Mouse (Mus musculus) bone marrow macrophage, adult 2 months (primary cell): ENCODE measurements around the gene Kcnip2. TPM values are rescaled to one million over a fixed set of nuclear protein-coding genes. Genes with fewer than 3 reads are reported as not detected.

Experiments used
- H3K27ac ChIP-seq: 2 replicates; pipeline ENCODE4 v1.5.1; 2012; ENCODE audit warnings: low read depth, low read length; ENCODE audit not compliant: insufficient read depth
- H3K4me1 ChIP-seq: 2 replicates; pipeline ENCODE4 v1.6.1; 2012; ENCODE audit warnings: low read length; ENCODE audit not compliant: control insufficient read depth, insufficient read depth
- H3K4me3 ChIP-seq: 2 replicates; pipeline ENCODE4 v1.5.1; 2012; ENCODE audit warnings: mild to moderate bottlenecking, low read length, moderate library complexity; ENCODE audit not compliant: insufficient read depth
- CTCF ChIP-seq: IDR thresholded peaks from 2 replicates; pipeline ENCODE4 v1.5.1; 2012; ENCODE audit warnings: low read depth, mild to moderate bottlenecking, low read length, moderate library complexity
- POLR2A ChIP-seq: IDR thresholded peaks from 2 replicates; pipeline ENCODE4 v1.6.1; 2012; ENCODE audit warnings: mild to moderate bottlenecking, low read depth, low read length, borderline replicate concordance
- polyA plus RNA-seq: library from polyadenylated mRNA; stranded (reverse); fragments of >200 nt; gene quantifications from 2 replicates; pipeline ENCODE4 v1.2.4, GENCODE M21; 2012; ENCODE audit not compliant: missing spikeins, insufficient read depth, insufficient read length

Gene Kcnip2
- polyA plus RNA-seq, 1 experiment, result not detected

DNA sequence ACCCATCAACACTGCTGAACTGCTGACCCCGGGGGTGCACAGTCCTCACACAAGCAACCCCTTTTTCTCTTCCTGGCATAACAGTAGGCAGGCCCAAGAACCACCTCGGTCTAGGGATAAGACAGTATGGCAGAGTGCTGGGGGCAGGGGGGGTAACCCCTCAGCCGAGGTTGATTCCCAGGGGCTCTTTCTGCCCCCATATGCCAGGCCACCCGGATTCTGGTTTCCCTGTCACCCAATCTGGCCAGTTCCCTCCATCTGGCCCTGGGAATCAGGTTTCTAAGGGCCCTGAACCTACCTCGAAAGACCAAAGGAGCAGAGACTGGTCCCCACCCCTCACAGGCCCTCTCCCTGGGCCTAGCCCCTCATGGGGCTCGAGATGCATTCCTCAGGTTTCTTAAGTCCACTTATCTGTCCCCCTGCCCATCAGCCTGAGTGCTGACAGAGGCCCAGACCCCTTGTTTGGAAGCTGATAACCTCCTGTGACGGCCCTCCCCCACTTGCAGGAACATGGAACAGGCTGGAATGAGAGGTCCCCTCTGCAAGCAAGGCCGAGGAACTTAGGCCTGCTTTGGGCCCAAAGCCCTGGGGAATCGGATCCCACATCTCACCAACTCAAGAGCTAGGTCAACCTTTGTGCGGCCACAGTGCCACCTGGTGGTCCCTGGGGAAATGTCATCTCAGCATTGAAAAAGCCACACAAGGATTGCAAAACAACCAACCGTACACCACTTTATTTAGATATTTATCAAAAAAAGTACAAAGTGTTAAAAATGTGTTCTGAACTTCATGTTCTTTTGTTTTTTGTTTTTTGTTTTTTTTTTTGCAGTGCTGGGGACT, 68.6 kb downstream of the Kcnip2 start:
- Histone ChIP-seq H3K27ac (no peak overlapping the region), H3K4me1 (no peaks in the 10 kb centered on the region), H3K4me3 (no peak overlapping the region)
- TF ChIP-seq POLR2A (no peak), CTCF (peak; percentile 67)

DNA sequence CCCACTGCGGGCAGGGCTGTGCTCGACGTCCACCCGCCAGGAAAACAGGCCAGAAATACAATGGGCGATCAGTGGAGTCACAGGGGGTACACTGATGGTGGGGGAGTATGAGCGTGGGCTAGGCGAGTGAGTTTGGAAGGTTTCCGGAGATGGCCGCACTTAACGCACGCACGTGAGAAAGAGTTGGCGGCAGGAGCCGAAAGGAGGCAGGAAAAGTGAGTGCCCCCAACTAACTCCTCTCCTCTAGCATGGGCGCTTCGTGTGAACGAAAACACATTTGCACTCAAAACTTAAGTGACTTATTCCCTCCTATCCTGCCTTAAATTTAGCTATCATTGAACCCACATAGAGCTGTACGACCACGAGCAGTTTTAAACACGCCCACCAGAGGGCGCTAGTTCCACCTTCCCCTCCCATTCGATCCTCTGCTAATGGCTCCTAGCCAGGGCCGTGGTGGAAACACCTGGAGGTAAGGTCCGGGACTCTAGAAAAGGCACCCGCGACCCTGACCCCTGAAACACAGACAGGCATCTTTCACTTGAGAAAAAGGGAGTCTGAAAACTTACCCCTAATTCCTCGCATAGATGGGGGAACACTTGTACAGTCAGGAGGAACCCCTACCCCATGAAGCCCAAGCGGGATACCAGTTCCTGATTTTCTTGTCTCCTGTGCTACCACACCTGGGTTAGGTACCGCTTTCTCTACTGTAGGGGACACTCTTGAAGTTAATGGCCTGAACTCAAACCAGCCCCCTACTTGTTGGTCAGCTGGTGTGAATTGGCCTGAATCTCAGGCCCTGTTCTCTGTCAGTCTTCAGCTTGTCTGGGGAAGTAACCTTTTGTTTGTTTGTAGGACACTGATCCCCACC, 69.5 kb downstream of the Kcnip2 start:
- H3K4me3 ChIP-seq, result no peak overlapping the region
- H3K4me1 ChIP-seq, result no peaks in the 10 kb centered on the region
- no peak overlapping the region for H3K27ac ChIP-seq
- TF ChIP-seq CTCF (peak; percentile 89), POLR2A (no peak)

DNA sequence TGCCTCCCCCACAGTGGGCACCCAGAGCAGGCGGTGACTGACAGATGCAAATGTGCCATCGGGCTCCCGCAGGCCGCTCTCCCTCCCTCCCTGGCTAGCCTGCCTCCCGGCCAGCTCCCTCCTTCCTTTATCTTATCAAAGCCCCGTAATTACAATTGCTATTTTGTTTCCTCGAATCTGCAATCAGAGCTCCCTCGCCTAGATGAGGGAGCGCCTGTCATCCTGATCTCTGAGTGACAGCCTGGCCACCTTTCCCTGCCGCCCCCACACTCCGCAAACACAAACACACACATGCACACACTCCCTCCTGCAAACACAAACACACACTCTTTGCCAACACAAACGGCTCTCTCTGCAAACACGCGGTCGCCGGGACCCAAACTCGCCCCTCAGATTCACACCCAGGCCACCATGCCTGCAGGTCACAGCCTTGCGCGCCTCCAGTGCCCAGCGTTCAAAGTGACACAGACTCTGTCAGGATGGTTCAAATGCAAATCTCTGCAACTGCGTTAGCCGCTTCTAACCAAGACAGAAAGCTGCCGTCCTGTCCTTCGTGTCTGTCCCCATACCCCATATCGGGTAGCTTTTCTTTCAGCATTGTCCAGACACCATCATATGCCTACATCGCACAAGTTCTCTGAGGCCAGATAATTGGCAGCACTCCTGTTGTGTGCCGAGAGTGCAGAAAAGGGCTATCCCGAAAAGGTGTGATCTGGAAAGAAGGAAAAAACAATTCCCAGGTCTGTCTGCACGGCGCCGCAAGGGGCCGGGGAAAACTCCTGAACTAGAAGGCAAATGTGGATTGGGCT, 70.3 kb downstream of the Kcnip2 start:
- TF ChIP-seq POLR2A (no peak), CTCF (no peak)
- Histone ChIP-seq H3K4me1 (no peaks in the 10 kb centered on the region), H3K4me3 (no peak overlapping the region), H3K27ac (no peak overlapping the region)

DNA sequence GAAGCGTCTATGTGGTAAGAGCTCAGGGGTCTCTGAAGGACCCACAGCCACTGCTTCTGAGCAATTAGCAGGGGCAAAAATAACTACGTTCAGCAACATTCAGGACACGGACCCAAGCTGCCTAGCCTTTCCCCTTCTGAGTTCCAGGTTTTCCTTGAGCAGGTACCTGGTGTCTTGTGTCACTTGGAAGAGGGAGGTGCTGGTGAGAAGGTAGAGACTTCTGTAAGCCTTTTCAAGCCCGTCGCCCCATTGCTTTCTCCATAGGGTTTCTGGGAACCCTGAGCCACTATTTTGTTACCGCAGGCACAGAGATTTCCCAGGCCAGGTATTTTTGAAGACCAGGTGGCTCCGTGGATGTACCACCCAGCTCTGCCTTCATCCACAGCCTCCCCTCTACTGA, 72.2 kb downstream of the Kcnip2 start:
- TF ChIP-seq CTCF, result no peak
- no peak for TF ChIP-seq POLR2A
- no peak overlapping the region for H3K4me3 ChIP-seq
- no peak overlapping the region for H3K27ac ChIP-seq
- H3K4me1 ChIP-seq, result no peaks in the 10 kb centered on the region

DNA sequence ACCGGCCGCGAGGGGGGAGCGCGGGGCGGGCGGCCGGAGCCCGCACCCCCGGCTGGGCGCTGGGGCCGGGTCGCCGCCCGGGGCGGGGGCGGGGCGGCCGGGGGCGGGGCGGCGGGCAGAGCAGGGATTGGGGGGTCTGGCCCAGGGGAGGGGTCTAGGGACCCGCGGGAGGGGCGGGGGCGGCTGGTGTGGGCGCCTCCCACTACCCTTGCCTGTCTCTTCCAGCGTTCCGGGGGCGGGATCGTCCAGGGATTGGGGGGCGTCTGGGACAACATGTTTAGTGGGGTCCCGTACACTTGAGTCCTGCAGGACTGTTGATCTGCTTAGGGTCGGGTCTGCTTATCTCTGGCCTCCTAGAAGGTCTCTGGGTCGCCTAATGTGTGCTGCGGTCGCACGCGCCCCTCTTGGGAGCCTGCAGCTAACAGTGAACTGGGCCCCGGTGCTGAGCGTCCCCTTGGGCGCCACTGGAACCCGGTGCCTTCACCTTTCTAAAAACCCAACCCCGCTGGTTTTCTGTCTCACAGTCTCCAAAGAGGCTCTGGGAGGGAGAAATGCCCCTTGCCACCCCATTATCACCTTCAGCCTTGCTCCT, 72.8 kb downstream of the Kcnip2 start:
- Histone ChIP-seq H3K4me3 (no peak overlapping the region), H3K4me1 (no peaks in the 10 kb centered on the region), H3K27ac (no peak overlapping the region)
- TF ChIP-seq CTCF (no peak), POLR2A (no peak)

DNA sequence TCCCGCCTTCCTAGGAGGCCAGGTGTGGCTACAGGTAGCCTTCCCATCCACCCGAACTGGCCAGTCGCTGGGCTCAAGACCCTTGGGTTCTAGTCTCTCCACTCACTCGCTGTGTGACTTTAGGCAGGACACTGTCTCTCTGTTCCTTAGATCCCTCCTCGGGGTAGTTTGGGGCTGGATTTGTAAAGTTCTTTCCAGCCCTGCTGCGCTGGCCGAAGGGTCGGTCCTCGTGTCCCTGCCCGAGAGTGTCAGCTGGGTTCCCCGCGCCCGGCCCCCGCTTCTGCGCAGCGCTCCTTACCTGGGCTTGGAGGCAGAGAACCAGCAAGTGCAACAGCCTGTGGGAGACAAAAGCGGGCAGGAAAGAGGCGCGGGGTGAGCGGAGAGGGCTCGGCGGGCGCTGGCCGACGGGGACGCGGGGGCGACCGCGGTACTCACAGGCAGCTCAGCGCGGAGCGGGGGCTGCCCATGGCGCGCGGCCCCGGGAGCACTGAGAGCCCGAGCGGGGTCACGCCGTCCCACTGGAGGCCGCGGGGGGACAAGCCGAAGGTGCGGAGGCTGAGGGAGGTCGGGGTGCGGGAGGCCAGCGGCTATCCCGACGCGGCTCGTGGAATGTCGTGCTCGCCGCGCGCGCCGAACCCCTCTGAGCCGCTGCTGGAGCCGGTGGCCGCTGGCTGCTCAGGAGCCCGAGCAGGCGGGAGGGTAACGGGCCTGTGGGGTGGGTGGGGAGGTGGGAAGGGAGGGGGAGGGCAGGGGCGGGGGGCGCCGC, 73.5 kb downstream of the Kcnip2 start, which contains the start of gene Fgf8:
Gene Fgf8 (minus strand): TSS at position 698 of the 766 bp plus-strand sequence.
- H3K4me3 ChIP-seq, result peak within 1 kb of the TSS; percentile 42

More for the DNA sequence above, 73.5 kb downstream of the Kcnip2 start, which contains the start of gene Fgf8:
- Histone ChIP-seq H3K4me1 (no peaks in the 10 kb centered on the region), H3K27ac (no peak within 1 kb of the TSS)
- TF ChIP-seq CTCF (no peak), POLR2A (no peak)

Other genes with a start within 250 kb of the Kcnip2 start
- 50.3 and 55.6 TPM in 2 replicates for gene Fbxw4, start 155.7 kb downstream of the Kcnip2 start, polyA plus RNA-seq
- gene Fgf8, start 73.1 kb downstream of the Kcnip2 start, polyA plus RNA-seq, result not detected in 2 replicates
- gene Npm3, start 66.5 kb downstream of the Kcnip2 start, polyA plus RNA-seq, result 24.7 and 34.9 TPM in 2 replicates
- gene Mgea5, start 32.2 kb downstream of the Kcnip2 start, polyA plus RNA-seq, result 84.9 and 93.8 TPM in 2 replicates
- gene Armh3, start 182.4 kb upstream of the Kcnip2 start, polyA plus RNA-seq, result 9.6 and 13.2 TPM in 2 replicates
- 6.7 and 6.9 TPM in 2 replicates for gene Hps6, start 187.4 kb upstream of the Kcnip2 start, polyA plus RNA-seq
- 10.9 and 16.5 TPM in 2 replicates for gene Pprc1, start 228.8 kb upstream of the Kcnip2 start, polyA plus RNA-seq
- gene Ldb1, start 229.2 kb upstream of the Kcnip2 start, polyA plus RNA-seq, result 103 and 106 TPM in 2 replicates